Mouse (Mus musculus): ENCODE measurements around the gene Gm21865.
"Not testable (repeated sequence)": the region's sequence is repeated elsewhere in the genome, so short reads cannot be mapped to it uniquely, and the experiment has no call there.

Gene Gm21865

DNA sequence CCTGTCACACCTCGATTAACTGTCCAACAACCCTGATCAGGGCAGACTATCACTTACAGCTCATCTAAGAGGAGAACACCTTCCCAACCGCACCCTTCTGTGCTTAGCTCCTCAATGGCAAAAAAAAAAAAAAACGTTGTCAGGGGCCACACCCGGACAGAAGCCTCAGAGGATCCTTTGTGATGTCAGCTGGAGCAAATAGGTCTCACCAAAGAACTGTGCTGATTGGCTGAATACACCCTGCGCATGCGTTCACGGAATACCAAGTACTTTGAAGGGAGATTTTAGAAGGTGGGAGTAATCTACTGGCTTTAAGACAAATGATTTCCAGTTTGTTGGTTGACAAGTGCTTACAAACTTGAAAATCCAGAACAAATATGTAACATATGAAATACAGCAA is at the start of gene Gm21865:
Gene Gm21865, minus strand, starts transcription at position 101 of the 400 bp plus-strand sequence.
- not testable (repeated sequence) for DNase-seq (ENCODE audit: low spot score)
